Mouse (Mus musculus) forebrain, postnatal 0 days (tissue): Measurements from ENCODE around the gene Mtmr4. TPM values are rescaled to one million over a fixed set of nuclear protein-coding genes. Genes with fewer than 3 reads are reported as not detected.

ENCODE experiments used
- ATAC-seq: fragments of 200-750 bp; cut with Nextera tagmentation; 2 replicates; pipeline ENCODE4 v1.8.0; 2017; ENCODE audit warnings: mild to moderate bottlenecking, moderate library complexity
- DNase-seq: peaks from one replicate; pipeline ENCODE4 v3.0.0-alpha.2; 2015
- H3K27ac ChIP-seq: fragments of 300-500 bp; sonication (generic); 2 replicates; pipeline ENCODE4 v1.5.1; 2014; ENCODE audit warnings: low read depth, mild to moderate bottlenecking, antibody characterized with exemption, low read length, moderate library complexity, mixed read lengths
- H3K27me3 ChIP-seq: fragments of 300-500 bp; sonication (generic); 2 replicates; pipeline ENCODE4 v1.6.1; 2014; ENCODE audit warnings: mild to moderate bottlenecking, low read length, mixed read lengths; ENCODE audit not compliant: insufficient read depth
- H3K36me3 ChIP-seq: fragments of 300-500 bp; sonication (generic); 2 replicates; pipeline ENCODE4 v1.6.1; 2014; ENCODE audit warnings: mild to moderate bottlenecking, moderate library complexity; ENCODE audit not compliant: insufficient read depth
- H3K4me1 ChIP-seq: fragments of 300-500 bp; sonication (generic); 2 replicates; pipeline ENCODE4 v1.6.1; 2014; ENCODE audit warnings: antibody characterized with exemption; ENCODE audit not compliant: insufficient read depth
- H3K4me2 ChIP-seq: fragments of 300-500 bp; sonication (generic); 2 replicates; pipeline ENCODE4 v1.6.1; 2014; ENCODE audit warnings: low read depth, mild to moderate bottlenecking, moderate library complexity
- H3K4me3 ChIP-seq: fragments of 300-500 bp; sonication (generic); 2 replicates; pipeline ENCODE4 v1.5.1; 2014; ENCODE audit warnings: low read depth, low read length, mixed read lengths
- H3K9ac ChIP-seq: fragments of 300-500 bp; sonication (generic); 2 replicates; pipeline ENCODE4 v1.6.1; 2014; ENCODE audit warnings: mild to moderate bottlenecking
- H3K9me3 ChIP-seq: fragments of 300-500 bp; sonication (generic); 2 replicates; pipeline ENCODE4 v1.6.1; 2016; ENCODE audit warnings: low read length
- CTCF ChIP-seq: sonication (generic); IDR thresholded peaks from 2 replicates; pipeline ENCODE4 v1.5.1; 2016; ENCODE audit warnings: antibody characterized with exemption, control low read depth, low read depth
- WGBS: fragments of 180-500 bp; shearing (Covaris S2); extraction: QIAGEN DNeasy Blood & Tissue Kit; methylation state at CpG from one replicate; pipeline ENCODE4 v1.1.7; 2014; 5-methylcytosine and 5-hydroxymethylcytosine counted together
- polyA plus RNA-seq: library from polyadenylated mRNA; unstranded; fragments of >200 nt; fragmentation: Nextera tagmentation; extraction: Ambion mirVana; gene quantifications from 2 replicates; pipeline ENCODE4 v1.2.1, GENCODE M21; 2015
- total RNA-seq: library from RNA; depleted of rRNA; stranded (reverse); fragments of >200 nt; gene quantifications from 2 replicates; pipeline ENCODE4 v1.2.3, GENCODE M21; 2014

Gene Mtmr4
- total and polyA plus RNA-seq, 2 experiments from 2014 or later = 32.7 to 85.6 TPM

GRCm38 (mm10) chr11:87599395-87600089 lies 7.6 kb downstream of the Mtmr4 start:
- no peak for ATAC-seq
- 89% methylated on average over 13 of the region's 13 CpGs for WGBS
- Histone ChIP-seq H3K4me2 (no peak overlapping the region), H3K4me3 (no peak overlapping the region), H3K9ac (no peak overlapping the region), H3K4me1 (0 out of 2 replicates have a peak, but pooled peaks cover 3% of the 10 kb centered on the region), H3K36me3 (peaks cover 70% of the 10 kb centered on the region), H3K27me3 (no peaks in the 10 kb centered on the region), H3K27ac (no peak overlapping the region), H3K9me3 (no peaks in the 10 kb centered on the region)
- DNase-seq = no peak
- no peak for TF ChIP-seq CTCF

- no peaks in the 10 kb centered on the region for H3K4me1 ChIP-seq
- no peak for ATAC-seq
- H3K36me3 ChIP-seq = peaks cover 78% of the 10 kb centered on the region
- TF ChIP-seq CTCF = no peak
- DNase-seq = no peak
- H3K9me3 ChIP-seq = no peaks in the 10 kb centered on the region
- WGBS = 90% methylated on average over 10 of the region's 10 CpGs
- H3K4me3 ChIP-seq = no peak overlapping the region
- no peak overlapping the region for H3K27ac ChIP-seq
- H3K4me2 ChIP-seq = no peak overlapping the region
- no peak overlapping the region for H3K9ac ChIP-seq
- no peaks in the 10 kb centered on the region for H3K27me3 ChIP-seq
Observed at GRCm38 (mm10) chr11:87600322-87600853, 8.4 kb downstream of the Mtmr4 start.

GRCm38 (mm10) chr11:87602234-87602633 lies 10.3 kb downstream of the Mtmr4 start:
- Histone ChIP-seq H3K27ac (no peak overlapping the region), H3K9ac (no peak overlapping the region), H3K4me3 (no peak overlapping the region), H3K4me2 (no peak overlapping the region), H3K9me3 (no peaks in the 10 kb centered on the region), H3K27me3 (no peaks in the 10 kb centered on the region), H3K36me3 (peaks cover 95% of the 10 kb centered on the region), H3K4me1 (no peaks in the 10 kb centered on the region)
- DNase-seq (no peak), ATAC-seq (no peak)
- WGBS = 95% methylated on average over 9 of the region's 9 CpGs
- TF ChIP-seq CTCF = no peak

- DNase-seq (no peak), ATAC-seq (no peak)
- Histone ChIP-seq H3K27ac (no peak overlapping the region), H3K36me3 (peaks cover 96% of the 10 kb centered on the region), H3K27me3 (no peaks in the 10 kb centered on the region), H3K9ac (no peak overlapping the region), H3K4me2 (no peak overlapping the region), H3K4me1 (no peaks in the 10 kb centered on the region), H3K9me3 (no peaks in the 10 kb centered on the region), H3K4me3 (no peak overlapping the region)
- 91% methylated on average over 2 of the region's 2 CpGs for WGBS
- TF ChIP-seq CTCF = no peak
Observed at GRCm38 (mm10) chr11:87603571-87603970, 11.6 kb downstream of the Mtmr4 start.

- Histone ChIP-seq H3K36me3 (peaks cover 91% of the 10 kb centered on the region), H3K9ac (no peak overlapping the region), H3K9me3 (no peaks in the 10 kb centered on the region), H3K4me1 (no peaks in the 10 kb centered on the region), H3K4me2 (no peak overlapping the region), H3K27me3 (no peaks in the 10 kb centered on the region), H3K27ac (no peak overlapping the region), H3K4me3 (no peak overlapping the region)
- DNase-seq (no peak), ATAC-seq (no peak)
- WGBS = 79% methylated on average over 7 of the region's 7 CpGs
- TF ChIP-seq CTCF = no peak
Observed at GRCm38 (mm10) chr11:87609264-87609663, 17.3 kb downstream of the Mtmr4 start.

- H3K4me3 ChIP-seq = no peak overlapping the region
- TF ChIP-seq CTCF = no peak
- no peak overlapping the region for H3K4me2 ChIP-seq
- no peaks in the 10 kb centered on the region for H3K27me3 ChIP-seq
- H3K9ac ChIP-seq = no peak overlapping the region
- H3K4me1 ChIP-seq = no peaks in the 10 kb centered on the region
- H3K27ac ChIP-seq = no peak overlapping the region
- DNase-seq (peak; percentile 7), ATAC-seq (no peak)
- no peaks in the 10 kb centered on the region for H3K9me3 ChIP-seq
- WGBS = 69% methylated on average over 9 of the region's 9 CpGs
- peaks cover 91% of the 10 kb centered on the region for H3K36me3 ChIP-seq
Observed at GRCm38 (mm10) chr11:87611547-87611946, 19.6 kb downstream of the Mtmr4 start.

- no peak overlapping the region for H3K9ac ChIP-seq
- H3K27ac ChIP-seq = no peak overlapping the region
- no peak for ATAC-seq
- no peaks in the 10 kb centered on the region for H3K4me1 ChIP-seq
- no peaks in the 10 kb centered on the region for H3K9me3 ChIP-seq
- TF ChIP-seq CTCF = no peak
- DNase-seq = no peak
- H3K27me3 ChIP-seq = no peaks in the 10 kb centered on the region
- H3K4me3 ChIP-seq = no peak overlapping the region
- WGBS = 89% methylated on average over 7 of the region's 7 CpGs
- H3K4me2 ChIP-seq = no peak overlapping the region
- peaks cover 87% of the 10 kb centered on the region for H3K36me3 ChIP-seq
Observed at GRCm38 (mm10) chr11:87613972-87614371, 22.0 kb downstream of the Mtmr4 start.
